Mouse (Mus musculus) adrenal gland, adult (tissue): ENCODE data around the gene Epo.

Source experiments
- DNase-seq, 2 experiments: peaks; one replicate each; pipeline ENCODE4 v3.0.0; 2022 to 2023; ENCODE audit warnings: low spot score in 1 of 2; ENCODE audit not compliant: inconsistent age in 2 of 2

The Epo gene

GRCm38 (mm10) chr5:137521861-137522260, 11.2 kb downstream of the Epo start:
- DNase-seq = no peak

- DNase-seq = no peak
These were observed 13.1 kb downstream of the Epo start for GRCm38 (mm10) chr5:137519691-137520550.

- DNase-seq = peak in 1 of 2 experiments; percentile 80
These were observed 14.6 kb downstream of the Epo start, which contains the start of gene Gigyf1 for GRCm38 (mm10) chr5:137518436-137518835. Gene Gigyf1, plus strand, starts transcription at chr5:137518548.

- DNase-seq = peak in 1 of 2 experiments; percentile 29
These were observed 18.2 kb downstream of the Epo start for GRCm38 (mm10) chr5:137514811-137515210.

- DNase-seq = peak; percentile 10 to 39
These were observed 18.9 kb downstream of the Epo start for GRCm38 (mm10) chr5:137513951-137514721.

- DNase-seq = peak; percentile 18 to 62
These were observed 19.9 kb downstream of the Epo start for GRCm38 (mm10) chr5:137512847-137513794.

GRCm38 (mm10) chr5:137511706-137512105, 21.3 kb downstream of the Epo start:
- peak; percentile 14 to 31 for DNase-seq

- DNase-seq = peak; percentile 44 to 69
These were observed 22.3 kb downstream of the Epo start for GRCm38 (mm10) chr5:137510573-137511390.

- DNase-seq = peak; percentile 87 to 96
These were observed 23.0 kb downstream of the Epo start for GRCm38 (mm10) chr5:137510014-137510501.

- peak; percentile 40 to 58 for DNase-seq
These were observed 29.0 kb downstream of the Epo start for GRCm38 (mm10) chr5:137504041-137504440.

GRCm38 (mm10) chr5:137502667-137503110, 30.4 kb downstream of the Epo start:
- DNase-seq = no peak

- peak; percentile 100 for DNase-seq
These were observed 31.1 kb downstream of the Epo start, which contains the start of gene Pop7 for GRCm38 (mm10) chr5:137501709-137502666. Gene Pop7, minus strand, starts transcription at chr5:137502518.

- DNase-seq = peak; percentile 10 to 36
These were observed 32.9 kb downstream of the Epo start for GRCm38 (mm10) chr5:137500186-137500585.

GRCm38 (mm10) chr5:137493831-137494230, 39.2 kb downstream of the Epo start:
- DNase-seq = no peak

GRCm38 (mm10) chr5:137491559-137491958, 41.5 kb downstream of the Epo start:
- no peak for DNase-seq

GRCm38 (mm10) chr5:137487616-137488015, 45.4 kb downstream of the Epo start:
- DNase-seq = no peak

GRCm38 (mm10) chr5:137485851-137486155, 47.2 kb downstream of the Epo start:
- no peak for DNase-seq

- no peak for DNase-seq
These were observed 47.8 kb downstream of the Epo start for GRCm38 (mm10) chr5:137485071-137485850.
